Mouse (Mus musculus): ENCODE measurements at regions not wholly inside any gene's neighbourhood (a gene's known extent, or its start where the extent isn't known, plus 50 kb on each side); places are given as distances from the start of the nearest gene placed in this dataset.
A peak's percentile ranks its signal among the peaks of the same experiment; 100 is the strongest.

- DNase-seq: no peak
These were observed 240.7 kb upstream of the Prep start for GRCm38 (mm10) chr10:44826271-44826670.

- no peak for DNase-seq
These were observed 245.3 kb upstream of the Prep start for GRCm38 (mm10) chr10:44821666-44822065.

GRCm38 (mm10) chr10:44820379-44820778 lies 246.6 kb upstream of the Prep start:
- DNase-seq: no peak

GRCm38 (mm10) chr10:44819361-44819760 lies 247.6 kb upstream of the Prep start:
- DNase-seq: no peak

- DNase-seq: no peak
These were observed 248.4 kb upstream of the Prep start for GRCm38 (mm10) chr10:44818615-44819014.

GRCm38 (mm10) chr10:44796205-44796604 lies 267.9 kb upstream of the Prdm1 start:
- no peak for DNase-seq

GRCm38 (mm10) chr10:44785386-44785785 lies 257.1 kb upstream of the Prdm1 start:
- no peak for DNase-seq

- no peak for DNase-seq
These were observed 252.2 kb upstream of the Prdm1 start for GRCm38 (mm10) chr10:44780381-44780958.

- DNase-seq: peak; percentile 33
These were observed 251.4 kb upstream of the Prdm1 start for GRCm38 (mm10) chr10:44779568-44780207.

- DNase-seq: no peak
These were observed 248.9 kb upstream of the Prdm1 start for GRCm38 (mm10) chr10:44777214-44777613.

GRCm38 (mm10) chr10:44776175-44776574 lies 247.9 kb upstream of the Prdm1 start:
- no peak for DNase-seq

- DNase-seq: no peak
These were observed 237.2 kb upstream of the Prdm1 start for GRCm38 (mm10) chr10:44765527-44765926.

- no peak for DNase-seq
These were observed 234.8 kb upstream of the Prdm1 start for GRCm38 (mm10) chr10:44763102-44763501.

- no peak for DNase-seq
These were observed 233.8 kb upstream of the Prdm1 start for GRCm38 (mm10) chr10:44762068-44762467.

GRCm38 (mm10) chr10:44761324-44761723 lies 233.0 kb upstream of the Prdm1 start:
- DNase-seq: no peak

GRCm38 (mm10) chr10:44755355-44755957 lies 227.2 kb upstream of the Prdm1 start:
- DNase-seq: peak; percentile 71

- no peak for DNase-seq
These were observed 226.6 kb upstream of the Prdm1 start for GRCm38 (mm10) chr10:44754930-44755329.

- DNase-seq: no peak
These were observed 224.6 kb upstream of the Prdm1 start for GRCm38 (mm10) chr10:44752719-44753390.

GRCm38 (mm10) chr10:44751061-44751460 lies 222.8 kb upstream of the Prdm1 start:
- DNase-seq: no peak

- DNase-seq: no peak
These were observed 220.9 kb upstream of the Prdm1 start for GRCm38 (mm10) chr10:44749206-44749605.

GRCm38 (mm10) chr10:44747419-44747818 lies 219.1 kb upstream of the Prdm1 start:
- DNase-seq: no peak

GRCm38 (mm10) chr10:44744221-44744620 lies 215.9 kb upstream of the Prdm1 start:
- DNase-seq: peak; percentile 83

- DNase-seq: no peak
These were observed 205.3 kb upstream of the Prdm1 start for GRCm38 (mm10) chr10:44733641-44734040.

All from adrenal gland, postnatal 10 days (tissue).